Mouse (Mus musculus) brain, embryonic 14.5 days (tissue): Measurements from ENCODE around the gene Rmdn3.

ENCODE experiments used
- CTCF ChIP-seq: fragments of 200-500 bp; IDR thresholded peaks from 2 replicates; pipeline ENCODE4 v1.5.1; 2012; ENCODE audit warnings: inconsistent platforms, mild to moderate bottlenecking, moderate library complexity, borderline replicate concordance; ENCODE audit not compliant: insufficient read depth, insufficient read length; ENCODE audit errors: extremely low read depth
- POLR2A ChIP-seq: fragments of 200-500 bp; IDR thresholded peaks from 2 replicates; pipeline ENCODE4 v1.6.1; 2012; ENCODE audit warnings: mild to moderate bottlenecking, inconsistent platforms, borderline replicate concordance; ENCODE audit not compliant: poor library complexity, insufficient read depth, insufficient read length, severe bottlenecking; ENCODE audit errors: extremely low read depth

DNA sequence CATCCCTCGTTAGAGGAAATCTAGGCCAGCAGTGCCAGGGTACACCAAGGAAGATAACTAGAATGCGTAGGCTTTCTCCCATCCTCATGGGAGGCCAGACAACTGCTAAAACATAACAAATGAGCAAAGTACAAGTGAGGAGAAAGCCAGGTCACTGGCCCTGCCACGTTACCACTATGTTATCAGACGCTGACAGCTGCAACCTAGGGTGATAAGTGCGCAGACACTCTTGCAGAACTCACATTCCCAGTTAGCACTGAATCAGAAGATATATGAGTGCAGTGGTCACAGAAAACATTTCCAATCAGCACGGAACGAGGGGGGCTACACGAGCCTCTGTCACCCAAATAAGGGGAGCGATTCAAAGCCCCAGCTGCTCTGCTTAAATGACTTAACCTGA is 1.4 kb downstream of the Rmdn3 start:
- TF ChIP-seq CTCF (no peak), POLR2A (no peak)
